Mouse (Mus musculus): Measurements from ENCODE around the gene Gm7879. TPM values are rescaled to one million over a fixed set of nuclear protein-coding genes. Genes with fewer than 3 reads are reported as not detected.

Gm7879 gene
- polyA plus RNA-seq, 1 experiment from 2014 or later: not detected

- Histone ChIP-seq H3K27me3 (replicated peaks; ENCODE audit: control insufficient read depth, insufficient read depth, low read length) (no peaks in the 10 kb centered on the region), H3K9me3 (ENCODE audit: control insufficient read depth, low read length) (no peaks in the 10 kb centered on the region), H3K4me3 (ENCODE audit: low read depth, low read length) (no peak overlapping the region), H3K36me3 (ENCODE audit: control insufficient read depth, insufficient read depth, low read length) (no peaks in the 10 kb centered on the region), H3K4me1 (replicated peaks; ENCODE audit: control insufficient read depth, insufficient read depth, low read length) (no peaks in the 10 kb centered on the region), H3K4me2 (ENCODE audit: low read length) (no peak overlapping the region), H3K9ac (ENCODE audit: low read length) (no peak overlapping the region), H3K27ac (ENCODE audit: low read depth) (no peak overlapping the region)
- no peak for ATAC-seq (replicated peaks; ENCODE audit: low FRiP score, low TSS enrichment, low read depth)
- DNase-seq (ENCODE audit: low spot score): peak; percentile 90
- 30% methylated on average over 4 of the region's 4 CpGs for WGBS
These were observed 11.0 kb downstream of the Gm7879 start for GRCm38 (mm10) chr5:43923933-43924332.

DNA sequence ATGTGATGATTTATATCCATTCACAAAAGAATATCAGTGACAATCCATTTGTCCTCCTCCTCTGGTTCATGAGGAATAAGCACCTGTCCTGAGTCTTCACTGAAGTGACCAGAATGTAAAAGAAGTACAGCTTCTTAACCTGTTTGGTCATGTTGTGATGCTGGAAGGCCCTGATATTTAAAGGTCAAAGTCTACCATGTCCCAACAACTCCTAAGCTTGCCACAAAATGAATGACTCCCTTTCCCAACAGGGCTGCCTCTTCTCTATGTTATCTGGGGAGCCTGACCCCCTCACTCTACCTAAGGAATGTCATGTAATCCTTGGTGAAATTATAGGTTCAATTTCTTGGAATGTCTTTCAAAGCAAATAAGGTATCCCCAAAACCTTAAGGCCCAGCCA, 14.8 kb downstream of the Gm7879 start:
- no peaks in the 10 kb centered on the region for H3K4me1 ChIP-seq (replicated peaks; ENCODE audit: control insufficient read depth, insufficient read depth, low read length)
- DNase-seq (ENCODE audit: low spot score) (no peak), ATAC-seq (replicated peaks; ENCODE audit: low FRiP score, low TSS enrichment, low read depth) (no peak)
- no peaks in the 10 kb centered on the region for H3K27me3 ChIP-seq (replicated peaks; ENCODE audit: control insufficient read depth, insufficient read depth, low read length)
- no peaks in the 10 kb centered on the region for H3K36me3 ChIP-seq (ENCODE audit: control insufficient read depth, insufficient read depth, low read length)
- no peak overlapping the region for H3K4me2 ChIP-seq (ENCODE audit: low read length)
- no peaks in the 10 kb centered on the region for H3K9me3 ChIP-seq (ENCODE audit: control insufficient read depth, low read length)
- H3K4me3 ChIP-seq (ENCODE audit: low read depth, low read length): no peak overlapping the region
- no peak overlapping the region for H3K27ac ChIP-seq (ENCODE audit: low read depth)
- no peak overlapping the region for H3K9ac ChIP-seq (ENCODE audit: low read length)

GRCm38 (mm10) chr5:43933269-43933668, 20.3 kb downstream of the Gm7879 start:
- no peak for ATAC-seq (replicated peaks; ENCODE audit: low FRiP score, low TSS enrichment, low read depth)
- DNase-seq (ENCODE audit: low spot score): no peak

DNA sequence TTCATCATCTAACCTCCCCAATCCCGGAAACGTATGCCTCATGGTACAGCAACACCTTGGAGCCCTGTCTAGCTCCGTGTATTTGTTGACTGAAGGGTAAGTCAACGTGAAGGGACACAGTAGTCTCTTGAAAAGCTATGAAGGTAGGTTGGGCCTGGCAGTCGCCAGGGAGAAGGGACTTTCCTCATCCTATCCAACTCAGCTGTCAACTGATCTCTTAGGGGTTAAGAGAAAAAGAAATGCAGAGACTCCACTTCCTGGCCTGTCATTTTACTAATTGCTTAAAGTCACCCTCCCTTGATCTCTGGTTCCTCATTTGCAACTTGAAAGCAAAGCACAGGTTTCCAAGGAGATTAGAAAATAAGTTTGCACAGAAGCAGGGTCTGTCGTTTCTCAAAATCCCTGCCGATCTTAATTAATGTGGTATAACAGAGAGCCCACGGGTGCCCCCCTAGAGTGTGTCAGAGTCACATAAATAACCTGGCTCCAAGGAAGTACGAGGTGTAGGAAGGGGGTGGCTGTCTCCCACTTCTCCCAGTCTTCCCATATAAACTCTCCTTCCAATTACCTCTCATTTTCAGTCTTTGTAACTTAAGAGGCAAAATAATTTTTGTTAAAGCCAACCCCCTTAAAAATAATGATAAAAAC, 34.5 kb downstream of the Gm7879 start:
- Histone ChIP-seq H3K9ac (ENCODE audit: low read length) (no peak overlapping the region), H3K9me3 (ENCODE audit: control insufficient read depth, low read length) (no peaks in the 10 kb centered on the region), H3K36me3 (ENCODE audit: control insufficient read depth, insufficient read depth, low read length) (no peaks in the 10 kb centered on the region), H3K4me3 (ENCODE audit: low read depth, low read length) (0 out of 2 replicates have a peak overlapping the region, but pooled peaks have one; percentile 18), H3K4me1 (replicated peaks; ENCODE audit: control insufficient read depth, insufficient read depth, low read length) (peaks cover 16% of the 10 kb centered on the region), H3K27me3 (replicated peaks; ENCODE audit: control insufficient read depth, insufficient read depth, low read length) (no peaks in the 10 kb centered on the region), H3K27ac (ENCODE audit: low read depth) (peak overlapping the region; percentile 16; the same call in 1 of the 2 replicates), H3K4me2 (ENCODE audit: low read length) (peak overlapping the region; percentile 44)
- ATAC-seq (replicated peaks; ENCODE audit: low FRiP score, low TSS enrichment, low read depth): 0 out of 2 replicates have a peak, but pooled peaks have one; percentile 30
- WGBS: 19% methylated on average over 9 of the region's 9 CpGs
- DNase-seq (ENCODE audit: low spot score): no peak

More at GRCm38 (mm10) chr5:43933269-43933668, 20.3 kb downstream of the Gm7879 start:
- Histone ChIP-seq H3K27ac (ENCODE audit: low read depth) (no peak overlapping the region), H3K4me2 (ENCODE audit: low read length) (no peak overlapping the region), H3K9me3 (ENCODE audit: control insufficient read depth, low read length) (no peaks in the 10 kb centered on the region), H3K9ac (ENCODE audit: low read length) (no peak overlapping the region), H3K36me3 (ENCODE audit: control insufficient read depth, insufficient read depth, low read length) (no peaks in the 10 kb centered on the region), H3K27me3 (replicated peaks; ENCODE audit: control insufficient read depth, insufficient read depth, low read length) (no peaks in the 10 kb centered on the region), H3K4me1 (replicated peaks; ENCODE audit: control insufficient read depth, insufficient read depth, low read length) (no peaks in the 10 kb centered on the region), H3K4me3 (ENCODE audit: low read depth, low read length) (no peak overlapping the region)
- WGBS: 42% methylated on average over 2 of the region's 2 CpGs

- H3K4me1 ChIP-seq (replicated peaks; ENCODE audit: control insufficient read depth, insufficient read depth, low read length): peaks cover 16% of the 10 kb centered on the region
- H3K27me3 ChIP-seq (replicated peaks; ENCODE audit: control insufficient read depth, insufficient read depth, low read length): no peaks in the 10 kb centered on the region
- H3K9ac ChIP-seq (ENCODE audit: low read length): no peak overlapping the region
- H3K4me3 ChIP-seq (ENCODE audit: low read depth, low read length): peak overlapping the region; percentile 18
- DNase-seq (ENCODE audit: low spot score): peak; percentile 85
- H3K36me3 ChIP-seq (ENCODE audit: control insufficient read depth, insufficient read depth, low read length): no peaks in the 10 kb centered on the region
- peak overlapping the region; percentile 44 for H3K4me2 ChIP-seq (ENCODE audit: low read length)
- H3K27ac ChIP-seq (ENCODE audit: low read depth): peak overlapping the region; percentile 60
- ATAC-seq (replicated peaks; ENCODE audit: low FRiP score, low TSS enrichment, low read depth): peak; percentile 95
- no peaks in the 10 kb centered on the region for H3K9me3 ChIP-seq (ENCODE audit: control insufficient read depth, low read length)
- WGBS: 1% methylated on average over 27 of the region's 27 CpGs
These were observed 35.3 kb downstream of the Gm7879 start for GRCm38 (mm10) chr5:43948111-43948743.

DNA sequence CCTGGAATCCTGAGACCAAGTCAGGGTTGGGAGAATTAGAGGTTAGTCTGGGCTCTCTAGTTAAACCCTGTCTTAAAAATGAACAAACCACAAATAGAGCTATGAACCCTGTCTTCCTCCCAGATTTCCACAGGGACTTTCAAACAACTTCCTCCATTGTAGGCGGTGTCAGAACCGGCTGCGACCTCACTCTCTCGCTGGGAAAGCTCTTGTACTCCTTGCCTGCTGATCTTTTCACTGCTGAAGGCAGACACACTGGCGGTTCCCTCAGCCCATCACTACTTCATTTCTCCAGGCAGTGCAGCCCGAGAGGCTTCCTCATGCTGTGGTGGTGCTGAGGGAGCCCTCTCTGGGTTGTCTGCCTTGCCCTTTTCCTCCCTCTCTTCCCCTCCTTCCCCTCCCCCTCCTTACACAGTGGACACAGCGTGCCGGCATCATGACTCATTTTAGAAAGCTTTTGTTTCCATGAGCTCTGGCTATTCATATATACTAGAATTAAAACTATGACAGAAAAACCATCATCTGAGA, 35.9 kb downstream of the Gm7879 start:
- WGBS: 3% methylated on average over 8 of the region's 8 CpGs

DNA sequence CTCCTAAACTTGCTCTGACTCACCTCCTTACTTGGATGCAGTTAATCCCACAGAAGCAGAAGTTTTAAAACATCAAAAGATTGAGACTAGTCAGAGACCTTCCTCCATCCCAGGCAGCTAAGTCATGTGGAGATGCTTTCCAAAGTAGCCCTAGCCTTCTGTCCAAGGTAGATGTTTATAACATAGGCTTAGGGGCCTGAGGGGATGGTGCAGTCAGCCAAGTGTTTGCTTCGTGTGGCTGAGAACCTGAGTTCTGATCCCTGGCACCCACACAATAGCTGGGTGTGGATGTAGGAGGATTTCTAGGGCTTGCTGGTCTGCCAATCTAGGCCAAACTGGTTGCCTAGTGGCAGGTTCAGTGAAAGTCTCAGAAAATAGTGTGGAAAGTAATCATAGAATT, 40.3 kb downstream of the Gm7879 start:
- 78% methylated on average over 1 of the region's 1 CpGs for WGBS
- H3K4me1 ChIP-seq (replicated peaks; ENCODE audit: control insufficient read depth, insufficient read depth, low read length): peaks cover 5% of the 10 kb centered on the region
- no peak overlapping the region for H3K27ac ChIP-seq (ENCODE audit: low read depth)
- DNase-seq (ENCODE audit: low spot score) (no peak), ATAC-seq (replicated peaks; ENCODE audit: low FRiP score, low TSS enrichment, low read depth) (no peak)
- no peaks in the 10 kb centered on the region for H3K9me3 ChIP-seq (ENCODE audit: control insufficient read depth, low read length)
- no peak overlapping the region for H3K4me3 ChIP-seq (ENCODE audit: low read depth, low read length)
- H3K4me2 ChIP-seq (ENCODE audit: low read length): no peak overlapping the region
- no peaks in the 10 kb centered on the region for H3K27me3 ChIP-seq (replicated peaks; ENCODE audit: control insufficient read depth, insufficient read depth, low read length)
- H3K36me3 ChIP-seq (ENCODE audit: control insufficient read depth, insufficient read depth, low read length): no peaks in the 10 kb centered on the region
- no peak overlapping the region for H3K9ac ChIP-seq (ENCODE audit: low read length)

More for the DNA sequence above, 35.9 kb downstream of the Gm7879 start:
- Histone ChIP-seq H3K4me3 (ENCODE audit: low read depth, low read length) (peak overlapping the region; percentile 18), H3K27ac (ENCODE audit: low read depth) (peak overlapping the region; percentile 60), H3K4me2 (ENCODE audit: low read length) (peak overlapping the region; percentile 44), H3K36me3 (ENCODE audit: control insufficient read depth, insufficient read depth, low read length) (no peaks in the 10 kb centered on the region), H3K9me3 (ENCODE audit: control insufficient read depth, low read length) (no peaks in the 10 kb centered on the region), H3K9ac (ENCODE audit: low read length) (peak overlapping the region; percentile 3; the same call in 1 of the 2 replicates), H3K27me3 (replicated peaks; ENCODE audit: control insufficient read depth, insufficient read depth, low read length) (no peaks in the 10 kb centered on the region), H3K4me1 (replicated peaks; ENCODE audit: control insufficient read depth, insufficient read depth, low read length) (peaks cover 16% of the 10 kb centered on the region)
- peak; percentile 32 for ATAC-seq (replicated peaks; ENCODE audit: low FRiP score, low TSS enrichment, low read depth)
- peak; percentile 75 for DNase-seq (ENCODE audit: low spot score)

DNA sequence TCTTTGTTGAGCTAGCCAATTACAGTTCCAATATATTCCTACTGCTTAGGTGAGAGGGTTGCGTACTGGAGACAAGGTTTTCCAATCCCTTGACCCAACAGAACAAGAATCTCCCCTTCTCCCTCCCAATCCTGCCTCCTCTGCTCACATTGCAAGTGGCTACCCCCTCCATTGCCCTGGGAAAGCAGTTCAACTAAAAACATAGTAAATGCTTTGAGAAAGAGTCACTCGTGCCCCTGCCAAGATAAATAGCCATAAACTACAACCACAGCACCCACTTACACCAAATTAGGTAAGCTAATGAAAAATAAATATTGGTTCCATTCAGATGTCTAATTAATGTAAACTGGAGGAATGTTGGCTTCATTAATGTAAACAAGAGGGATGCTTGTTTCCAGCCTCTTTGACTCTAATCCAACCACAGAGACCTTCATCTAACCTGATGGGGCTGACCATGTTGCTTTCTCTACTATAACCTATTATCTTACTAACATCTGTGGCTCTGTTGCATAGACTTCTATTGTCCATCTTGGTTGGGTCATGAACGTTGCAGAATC, 47.0 kb downstream of the Gm7879 start:
- Histone ChIP-seq H3K4me3 (ENCODE audit: low read depth, low read length) (no peak overlapping the region), H3K4me2 (ENCODE audit: low read length) (no peak overlapping the region), H3K36me3 (ENCODE audit: control insufficient read depth, insufficient read depth, low read length) (no peaks in the 10 kb centered on the region), H3K9ac (ENCODE audit: low read length) (no peak overlapping the region), H3K27me3 (replicated peaks; ENCODE audit: control insufficient read depth, insufficient read depth, low read length) (no peaks in the 10 kb centered on the region), H3K27ac (ENCODE audit: low read depth) (no peak overlapping the region), H3K9me3 (ENCODE audit: control insufficient read depth, low read length) (no peaks in the 10 kb centered on the region), H3K4me1 (replicated peaks; ENCODE audit: control insufficient read depth, insufficient read depth, low read length) (no peaks in the 10 kb centered on the region)
- DNase-seq (ENCODE audit: low spot score) (no peak), ATAC-seq (replicated peaks; ENCODE audit: low FRiP score, low TSS enrichment, low read depth) (no peak)
- 79% methylated on average over 3 of the region's 3 CpGs for WGBS

Measured in intestine, embryonic 14.5 days (tissue).